In genomic region chr14:12428021-12428654, GRCm38 (mm10) we compare ENCODE assay signal across 16 mouse cellular contexts.
A peak's percentile ranks its signal among the peaks of the same experiment; 100 is the strongest.
DNase-seq lines count a peak whose midpoint lies in the region; ATAC-seq lines count a peak whose summit lies in the region.
"Had no signal": no experiment of that assay in that cellular context is flagged by ENCODE, and none has a peak within 500 bp of the region (broad histone marks: within the 10 kb centered on the region; RNA-seq: fewer than 3 reads in every experiment).

No protein-coding gene starts in this region.

- no peak overlapping the region for H3K4me3 ChIP-seq in midbrain, embryonic 13.5 days (replicated peaks)
- no peak overlapping the region for H3K4me3 ChIP-seq in midbrain, embryonic 11.5 days (ENCODE audit: low read depth, low read length)
- H3K4me3 ChIP-seq: embryonic facial prominence, embryonic 10.5 days; heart, adult 2 months; intestine, embryonic 15.5 days; limb, embryonic 13.5 days had no signal

- H3K4me1 ChIP-seq in midbrain, embryonic 13.5 days (replicated peaks), result no peaks in the 10 kb centered on the region
- H3K4me1 ChIP-seq in midbrain, embryonic 11.5 days (ENCODE audit: control insufficient read depth, insufficient read depth, low read length), result no peaks in the 10 kb centered on the region
- H3K4me1 ChIP-seq: embryonic facial prominence, embryonic 10.5 days; intestine, embryonic 15.5 days; limb, embryonic 13.5 days had no signal

- WGBS in midbrain, embryonic 13.5 days, result 67% methylated on average over 8 of the region's 8 CpGs
- 77% methylated on average over 8 of the region's 8 CpGs for WGBS in midbrain, embryonic 11.5 days

- peaks cover 28% of the 10 kb centered on the region for H3K36me3 ChIP-seq in midbrain, embryonic 13.5 days
- H3K36me3 ChIP-seq in midbrain, embryonic 11.5 days (ENCODE audit: control insufficient read depth, insufficient read depth, low read length), result no peaks in the 10 kb centered on the region
- H3K36me3 ChIP-seq: embryonic facial prominence, embryonic 10.5 days; intestine, embryonic 15.5 days; limb, embryonic 13.5 days had no signal

- H3K27ac ChIP-seq in midbrain, embryonic 13.5 days, result no peak overlapping the region
- no peak overlapping the region for H3K27ac ChIP-seq in midbrain, embryonic 11.5 days (ENCODE audit: low read depth, low read length)
- H3K27ac ChIP-seq: embryonic facial prominence, embryonic 10.5 days; heart, adult 2 months; intestine, embryonic 15.5 days; limb, embryonic 13.5 days had no signal

- DNase-seq in frontal cortex, adult 2 months (ENCODE audit: extremely low spot score in 1 of 2, low spot score in 1 of 2), result peak; percentile 38 to 58
- no peak for DNase-seq in frontal cortex, postnatal 25 days (ENCODE audit: low spot score in 2 of 2)
- no peak for DNase-seq in midbrain, embryonic 11.5 days (ENCODE audit: low spot score, missing footprints)
- DNase-seq in layer of hippocampus, postnatal 36 days, result peak; percentile 62 to 63
- DNase-seq in right cerebral cortex, postnatal 14 days, result peak; percentile 30
- DNase-seq in kidney, postnatal 14 days, result no peak
- DNase-seq in T-cell, adult 2 months (ENCODE audit: low spot score), result no peak
- DNase-seq: cerebellum, adult 9-11 months; heart, adult 2 months; heart, postnatal 36 days; kidney, postnatal 4 days; thymus, postnatal 4 days had no signal

- no peak overlapping the region for H3K9ac ChIP-seq in midbrain, embryonic 13.5 days (replicated peaks)
- no peak overlapping the region for H3K9ac ChIP-seq in midbrain, embryonic 11.5 days (ENCODE audit: low read length)
- H3K9ac ChIP-seq: intestine, embryonic 15.5 days; limb, embryonic 13.5 days had no signal

- H3K4me2 ChIP-seq in midbrain, embryonic 13.5 days (replicated peaks), result no peak overlapping the region
- no peak overlapping the region for H3K4me2 ChIP-seq in midbrain, embryonic 11.5 days
- H3K4me2 ChIP-seq: intestine, embryonic 15.5 days; limb, embryonic 13.5 days had no signal

- ATAC-seq in midbrain, embryonic 13.5 days, result peak; percentile 34; the same call in 1 of the 2 replicates
- no peak for ATAC-seq in midbrain, embryonic 11.5 days (ENCODE audit: low FRiP score)
- ATAC-seq: intestine, embryonic 15.5 days had no signal

- H3K27me3 ChIP-seq in midbrain, embryonic 13.5 days, result no peaks in the 10 kb centered on the region; the same call in 1 of the 2 replicates
- no peaks in the 10 kb centered on the region for H3K27me3 ChIP-seq in midbrain, embryonic 11.5 days (ENCODE audit: control insufficient read depth, insufficient read depth, low read length)
- H3K27me3 ChIP-seq: intestine, embryonic 15.5 days; limb, embryonic 13.5 days had no signal

- H3K9me3 ChIP-seq in midbrain, embryonic 13.5 days, result no peaks in the 10 kb centered on the region
- no peaks in the 10 kb centered on the region for H3K9me3 ChIP-seq in midbrain, embryonic 11.5 days (ENCODE audit: control insufficient read depth, low read length)
- H3K9me3 ChIP-seq: embryonic facial prominence, embryonic 10.5 days; intestine, embryonic 15.5 days; limb, embryonic 13.5 days had no signal

Comparison
In these comparisons a context has a peak if more than half of its experiments do, and no peak if none do; other contexts are left out.
1. DNase-seq: peak in frontal cortex, adult 2 months (2 of 2), layer of hippocampus, postnatal 36 days (2 of 2) and right cerebral cortex, postnatal 14 days (single experiment); none in frontal cortex, postnatal 25 days (0 of 2), midbrain, embryonic 11.5 days (single experiment), kidney, postnatal 14 days (single experiment) and T-cell, adult 2 months (single experiment).